In genomic region chr11:78322860-78323259, GRCm38 (mm10) we compare ENCODE assay signal across 8 mouse cellular contexts. TPM values are rescaled to one million over a fixed set of nuclear protein-coding genes. Genes with fewer than 3 reads are reported as not detected.
A peak's percentile ranks its signal among the peaks of the same experiment; 100 is the strongest.
DNase-seq lines count a peak whose midpoint lies in the region; ATAC-seq lines count a peak whose summit lies in the region.

Aldoc (plus strand) TSS chr11:78322968.

- H3K4me1 ChIP-seq in forebrain, embryonic 16.5 days (replicated peaks; ENCODE audit: control insufficient read depth, insufficient read depth, low read length), result peaks cover 20% of the 10 kb centered on the region
- H3K4me1 ChIP-seq in hindbrain, embryonic 10.5 days (replicated peaks), result peaks cover 20% of the 10 kb centered on the region

- 2% methylated on average over 15 of the region's 15 CpGs for WGBS in forebrain, embryonic 16.5 days
- WGBS in hindbrain, embryonic 10.5 days, result 7% methylated on average over 15 of the region's 15 CpGs

- H3K4me3 ChIP-seq in forebrain, embryonic 16.5 days (replicated peaks; ENCODE audit: low read length), result peak within 1 kb of the TSS; percentile 6
- 0 out of 2 replicates have a peak within 1 kb of the TSS, but pooled peaks have one; percentile 24 for H3K4me3 ChIP-seq in hindbrain, embryonic 10.5 days

- peak within 1 kb of the TSS; percentile 68 for H3K27ac ChIP-seq in forebrain, embryonic 16.5 days (ENCODE audit: low read length)
- H3K27ac ChIP-seq in hindbrain, embryonic 10.5 days, result no peak within 1 kb of the TSS; the same call in 1 of the 2 replicates

- H3K36me3 ChIP-seq in forebrain, embryonic 16.5 days (ENCODE audit: control insufficient read depth, insufficient read depth), result no peaks in the 10 kb centered on the region
- peaks cover 79% of the 10 kb centered on the region for H3K36me3 ChIP-seq in hindbrain, embryonic 10.5 days

- 0 out of 2 replicates have a peak within 1 kb of the TSS, but pooled peaks have one; percentile 7 for H3K9ac ChIP-seq in forebrain, embryonic 16.5 days (replicated peaks; ENCODE audit: low read depth, low read length)

- peak; percentile 61 for DNase-seq in MEL-GATA-1-ER (ENCODE audit: extremely low read depth, low read depth)
- DNase-seq in cerebellum, adult 18-20 months, result peak; percentile 90 to 96
- peak; percentile 35 for DNase-seq in hindbrain, embryonic 10.5 days (ENCODE audit: low spot score)
- peak; percentile 63 to 82 for DNase-seq in layer of hippocampus, postnatal 14 days (ENCODE audit: low spot score in 2 of 2)
- peak; percentile 90 for DNase-seq in lung, postnatal 10 days
- DNase-seq in retina, embryonic 14.5 days (ENCODE audit: low spot score), result peak; percentile 51
- DNase-seq in thymus, postnatal 36 days, result peak; percentile 61 to 81

- no peaks in the 10 kb centered on the region for H3K9me3 ChIP-seq in forebrain, embryonic 16.5 days (ENCODE audit: control insufficient read depth, low read length)
- no peaks in the 10 kb centered on the region for H3K9me3 ChIP-seq in hindbrain, embryonic 10.5 days

- peak; percentile 87 for ATAC-seq in forebrain, embryonic 16.5 days

- peak within 1 kb of the TSS; percentile 46 for H3K4me2 ChIP-seq in forebrain, embryonic 16.5 days (ENCODE audit: low read length)

- H3K27me3 ChIP-seq in forebrain, embryonic 16.5 days (replicated peaks; ENCODE audit: control insufficient read depth, insufficient read depth, low read length), result no peaks in the 10 kb centered on the region
- no peaks in the 10 kb centered on the region for H3K27me3 ChIP-seq in hindbrain, embryonic 10.5 days (ENCODE audit: insufficient read depth, poor library complexity, severe bottlenecking)

RNA-seq across cellular contexts. Expression of gene Aldoc, which starts in this region (rescaled TPM):
- polyA plus RNA-seq in forebrain, embryonic 16.5 days (2015; fragmentation: Nextera tagmentation; extraction: Ambion mirVana), result 152 and 186 TPM in 2 replicates
- 2.5 and 3.1 TPM in 2 replicates for polyA plus RNA-seq in hindbrain, embryonic 10.5 days (2016; fragmentation: Nextera tagmentation; extraction: Ambion mirVana)
- 100 to 1,000 TPM; 663 to 756 TPM for total RNA-seq in layer of hippocampus, postnatal 14 days (2021)

Comparison
In these comparisons a context has a peak if more than half of its experiments do, and no peak if none do; other contexts are left out.
1. RNA of gene Aldoc (polyA plus RNA-seq): 152 to 186 TPM in forebrain, embryonic 16.5 days; 2.5 to 3.1 TPM in hindbrain, embryonic 10.5 days; every median in the first group is over 10 times any median in the second.
2. DNase-seq: peak in every context shown above with its lines; median percentile 93 in cerebellum, adult 18-20 months; 90 in lung, postnatal 10 days; 72 in layer of hippocampus, postnatal 14 days; 71 in thymus, postnatal 36 days; 61 in MEL-GATA-1-ER; 51 in retina, embryonic 14.5 days; 35 in hindbrain, embryonic 10.5 days.